Mouse (Mus musculus) layer of hippocampus, postnatal 14 days (tissue): ENCODE measurements around the gene Mtx1. TPM values are rescaled to one million over a fixed set of nuclear protein-coding genes. Genes with fewer than 3 reads are reported as not detected.
A peak's percentile ranks its signal among the peaks of the same experiment; 100 is the strongest.
"Not testable (repeated sequence)": the region's sequence is repeated elsewhere in the genome, so short reads cannot be mapped to it uniquely, and the experiment has no call there.

ENCODE experiments used
- DNase-seq, 2 experiments: peaks; one replicate each; pipeline ENCODE4 v3.0.0; 2021 to 2022; ENCODE audit warnings: low spot score in 2 of 2, mixed read lengths in 1 of 2
- total RNA-seq, 2 experiments: library from RNA; stranded (reverse); gene quantifications; 2 replicates each; pipeline ENCODE4 v1.2.3; 2021

The Mtx1 gene
- total RNA-seq, 2 experiments from 2014 or later, result 91.1 to 99.9 TPM

- DNase-seq, result no peak
Observed at GRCm38 (mm10) chr3:89243609-89244008, 16.7 kb upstream of the Mtx1 start.

GRCm38 (mm10) chr3:89242331-89242895, 15.5 kb upstream of the Mtx1 start:
- DNase-seq, result no peak

- no peak for DNase-seq
Observed at GRCm38 (mm10) chr3:89238494-89238893, 11.6 kb upstream of the Mtx1 start.

- no peak for DNase-seq
Observed at GRCm38 (mm10) chr3:89237682-89238081, 10.8 kb upstream of the Mtx1 start.

- no peak for DNase-seq
Observed at GRCm38 (mm10) chr3:89236516-89236915, 9.6 kb upstream of the Mtx1 start.

- no peak for DNase-seq
Observed at GRCm38 (mm10) chr3:89233562-89234110, 6.7 kb upstream of the Mtx1 start.

GRCm38 (mm10) chr3:89232614-89233013, 5.7 kb upstream of the Mtx1 start:
- DNase-seq, result no peak

- no peak for DNase-seq
Observed at GRCm38 (mm10) chr3:89231772-89232275, 4.9 kb upstream of the Mtx1 start.

GRCm38 (mm10) chr3:89231345-89231744, 4.5 kb upstream of the Mtx1 start:
- no peak for DNase-seq

- no peak for DNase-seq
Observed at GRCm38 (mm10) chr3:89230561-89230960, 3.7 kb upstream of the Mtx1 start.

- no peak for DNase-seq
Observed at GRCm38 (mm10) chr3:89229276-89229675, 2.4 kb upstream of the Mtx1 start.

GRCm38 (mm10) chr3:89228836-89229235, 1.9 kb upstream of the Mtx1 start, which contains the start of gene Muc1:
TSS of gene Muc1 (plus strand) at chr3:89229057.
- no peak for DNase-seq

GRCm38 (mm10) chr3:89228180-89228549, 1.3 kb upstream of the Mtx1 start:
- peak; percentile 83 to 87 for DNase-seq

GRCm38 (mm10) chr3:89227307-89228179, 655 bp upstream of the Mtx1 start:
- DNase-seq, result peak; percentile 90 to 96

- DNase-seq, result no peak
Observed at GRCm38 (mm10) chr3:89226361-89226760, 527 bp downstream of the Mtx1 start.

GRCm38 (mm10) chr3:89225918-89226317, 970 bp downstream of the Mtx1 start:
- no peak for DNase-seq

- DNase-seq, result no peak
Observed at GRCm38 (mm10) chr3:89225321-89225815, 1.5 kb downstream of the Mtx1 start.

- no peak for DNase-seq
Observed at GRCm38 (mm10) chr3:89224796-89225195, 2.1 kb downstream of the Mtx1 start.

GRCm38 (mm10) chr3:89221167-89221566, 5.7 kb downstream of the Mtx1 start:
- DNase-seq, result no peak

GRCm38 (mm10) chr3:89219546-89219945, 7.3 kb downstream of the Mtx1 start:
- no peak for DNase-seq

- no peak for DNase-seq
Observed at GRCm38 (mm10) chr3:89218271-89218670, 8.6 kb downstream of the Mtx1 start.

GRCm38 (mm10) chr3:89216407-89216806, 10.5 kb downstream of the Mtx1 start:
- DNase-seq, result not testable (repeated sequence)
